Mouse (Mus musculus) G1E (cell line): ENCODE data around the gene Srek1ip1. TPM values are rescaled to one million over a fixed set of nuclear protein-coding genes. Genes with fewer than 3 reads are reported as not detected.

Experiments
- ATAC-seq: 2 replicates; pipeline ENCODE4 v1.8.0; 2016; ENCODE audit warnings: mild to moderate bottlenecking; ENCODE audit not compliant: insufficient number of reproducible peaks, poor library complexity, low FRiP score, severe bottlenecking; ENCODE audit errors: extremely low read depth
- DNase-seq: peaks from one replicate; pipeline ENCODE4 v3.0.0; 2012; ENCODE audit warnings: low spot score
- H3K27me3 ChIP-seq: 2 replicates; pipeline ENCODE4 v1.6.1; 2012; ENCODE audit warnings: mild to moderate bottlenecking, low read length, inconsistent platforms; ENCODE audit not compliant: insufficient read depth
- H3K36me3 ChIP-seq: replicated peaks from 2 replicates; pipeline ENCODE3; 2012; ENCODE audit warnings: mild to moderate bottlenecking, inconsistent platforms
- H3K4me1 ChIP-seq: 2 replicates; pipeline ENCODE4 v1.6.1; 2012; ENCODE audit warnings: low read depth, low read length, inconsistent platforms, mixed read lengths; ENCODE audit not compliant: insufficient read depth
- H3K4me3 ChIP-seq: 2 replicates; pipeline ENCODE4 v1.5.1; 2012; ENCODE audit warnings: low read depth, mild to moderate bottlenecking, inconsistent platforms, low read length, moderate library complexity, mixed read lengths
- H3K9me3 ChIP-seq: replicated peaks from 2 replicates; pipeline ENCODE4 v1.6.1; 2012; ENCODE audit warnings: inconsistent platforms
- CTCF ChIP-seq: IDR thresholded peaks from 2 replicates; pipeline ENCODE4 v1.5.1; 2012; ENCODE audit warnings: low read depth, low read length, inconsistent platforms, mixed read lengths
- GATA1 ChIP-seq: IDR thresholded peaks from 2 replicates; pipeline ENCODE4 v1.6.1; 2012; ENCODE audit warnings: borderline replicate concordance, low read length, inconsistent platforms, mixed read lengths
- GATA2 ChIP-seq: IDR thresholded peaks from 2 replicates; pipeline ENCODE4 v1.6.1; 2012; ENCODE audit warnings: low read depth, low read length, inconsistent platforms, borderline replicate concordance
- POLR2AphosphoS5 ChIP-seq: IDR thresholded peaks from 2 replicates; pipeline ENCODE4 v1.6.1; 2012; ENCODE audit warnings: low read depth, low read length, inconsistent platforms; ENCODE audit not compliant: insufficient replicate concordance
- TAL1 ChIP-seq: conservative IDR thresholded peaks from 2 replicates; pipeline ENCODE4 v1.6.1; 2012; ENCODE audit warnings: low read depth, low read length, inconsistent platforms, mixed read lengths
- polyA plus RNA-seq: library from polyadenylated mRNA; stranded (reverse); fragments of >175 nt; gene quantifications from 2 replicates; pipeline ENCODE4 v1.2.3, GENCODE M21; 2012
- total RNA-seq, 2 experiments: library from RNA; stranded (forward) in 1 of 2; stranded (reverse) in 1 of 2; fragments of 200-1000 nt in 1 of 2; fragments of >200 nt in 1 of 2; fragmentation: Nextera tagmentation in 1 of 2; gene quantifications; 2 replicates each; pipeline ENCODE4 v1.2.3; 2014 to 2017

Gene Srek1ip1
- total and polyA plus RNA-seq, 3 experiments: 3.5 to 49.1 (median 38.4) TPM

- no peak overlapping the region for H3K4me3 ChIP-seq
- ATAC-seq (peak; percentile 81), DNase-seq (peak; percentile 1)
- H3K9me3 ChIP-seq: peaks cover 5% of the 10 kb centered on the region; the same call in 1 of the 2 replicates
- TF ChIP-seq GATA2: no peak
- no peak for TF ChIP-seq CTCF
- no peak for TF ChIP-seq POLR2AphosphoS5
- no peak for TF ChIP-seq GATA1
- no peaks in the 10 kb centered on the region for H3K27me3 ChIP-seq
- H3K36me3 ChIP-seq: peaks cover 16% of the 10 kb centered on the region
- H3K4me1 ChIP-seq: peaks cover 15% of the 10 kb centered on the region
Observed at GRCm38 (mm10) chr13:104779104-104779670, 13.1 kb upstream of the Srek1ip1 start.

GRCm38 (mm10) chr13:104787260-104787659, 5.0 kb upstream of the Srek1ip1 start:
- Histone ChIP-seq H3K9me3 (peaks cover 3% of the 10 kb centered on the region; the same call in 1 of the 2 replicates), H3K36me3 (peaks cover 51% of the 10 kb centered on the region), H3K4me1 (no peaks in the 10 kb centered on the region), H3K4me3 (no peak overlapping the region), H3K27me3 (no peaks in the 10 kb centered on the region)
- TF ChIP-seq CTCF: no peak
- no peak for TF ChIP-seq TAL1
- TF ChIP-seq POLR2AphosphoS5: no peak
- no peak for TF ChIP-seq GATA2
- no peak for TF ChIP-seq GATA1
- DNase-seq (no peak), ATAC-seq (no peak)

- H3K27me3 ChIP-seq: no peaks in the 10 kb centered on the region
- DNase-seq (no peak), ATAC-seq (peak; percentile 54; the same call in 1 of the 2 replicates)
Observed at GRCm38 (mm10) chr13:104789663-104790062, 2.6 kb upstream of the Srek1ip1 start.

GRCm38 (mm10) chr13:104794421-104794820, 2.1 kb downstream of the Srek1ip1 start:
- ATAC-seq (no peak), DNase-seq (no peak)
- Histone ChIP-seq H3K4me3 (no peak overlapping the region), H3K4me1 (no peaks in the 10 kb centered on the region), H3K27me3 (no peaks in the 10 kb centered on the region), H3K9me3 (no peaks in the 10 kb centered on the region), H3K36me3 (peaks cover 47% of the 10 kb centered on the region)
- TF ChIP-seq CTCF (no peak), TAL1 (no peak)

More at GRCm38 (mm10) chr13:104789663-104790062, 2.6 kb upstream of the Srek1ip1 start:
- H3K36me3 ChIP-seq: peaks cover 52% of the 10 kb centered on the region
- no peak overlapping the region for H3K4me3 ChIP-seq
- H3K9me3 ChIP-seq: no peaks in the 10 kb centered on the region
- no peak for TF ChIP-seq GATA2
- TF ChIP-seq CTCF: peak; percentile 35; the same call in 1 of the 2 replicates
- no peaks in the 10 kb centered on the region for H3K4me1 ChIP-seq

- DNase-seq: no peak
- no peak for TF ChIP-seq TAL1
- no peak for TF ChIP-seq POLR2AphosphoS5
- TF ChIP-seq CTCF: no peak
- TF ChIP-seq GATA1: no peak
- no peak for TF ChIP-seq GATA2
- no peaks in the 10 kb centered on the region for H3K4me1 ChIP-seq
- H3K4me3 ChIP-seq: no peak overlapping the region
- no peaks in the 10 kb centered on the region for H3K9me3 ChIP-seq
- H3K36me3 ChIP-seq: peaks cover 51% of the 10 kb centered on the region
- no peak for ATAC-seq
- H3K27me3 ChIP-seq: no peaks in the 10 kb centered on the region
Observed at GRCm38 (mm10) chr13:104799067-104799466, 6.8 kb downstream of the Srek1ip1 start.

GRCm38 (mm10) chr13:104799566-104800182, 7.4 kb downstream of the Srek1ip1 start:
- Histone ChIP-seq H3K9me3 (no peaks in the 10 kb centered on the region), H3K27me3 (no peaks in the 10 kb centered on the region), H3K4me1 (no peaks in the 10 kb centered on the region), H3K4me3 (no peak overlapping the region), H3K36me3 (peaks cover 48% of the 10 kb centered on the region)
- ATAC-seq (no peak), DNase-seq (no peak)
- TF ChIP-seq GATA1: no peak
- TF ChIP-seq POLR2AphosphoS5: no peak
- TF ChIP-seq CTCF: no peak
- no peak for TF ChIP-seq GATA2
- no peak for TF ChIP-seq TAL1
